Mouse (Mus musculus): ENCODE results near the gene Haspin.

DNA sequence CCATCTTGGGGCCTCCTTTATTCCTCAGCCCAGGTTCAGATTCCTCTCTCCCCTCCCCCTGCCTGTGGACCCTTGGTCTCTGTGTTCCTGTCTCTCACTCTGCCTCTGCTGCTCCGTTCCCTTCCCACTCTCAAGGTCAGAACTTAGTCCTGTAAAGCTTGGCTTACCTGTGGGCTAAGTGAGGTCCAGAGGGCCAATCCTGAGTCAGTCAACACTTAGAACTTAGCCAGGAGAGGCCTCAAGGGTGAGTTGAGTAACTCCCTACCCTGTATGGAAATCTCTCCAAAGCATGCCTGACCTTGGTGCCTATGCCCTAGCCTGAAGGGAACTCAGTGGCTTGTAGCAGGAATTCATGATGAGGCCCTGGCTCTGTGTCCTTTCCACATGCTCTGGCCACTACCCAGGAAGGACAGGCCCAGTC, 6.2 kb upstream of the Haspin start:
- TF ChIP-seq CHD2 (IDR thresholded peaks at IDR 0.05; ENCODE audit: low read length): no peak
- no peak for TF ChIP-seq SMC3 (IDR thresholded peaks at IDR 0.05; ENCODE audit: low read depth, low read length)
- no peak for TF ChIP-seq POLR2A (IDR thresholded peaks at IDR 0.05; ENCODE audit: low read depth, low read length)
- no peak for TF ChIP-seq CTCF (conservative IDR thresholded peaks at IDR 0.05 in 1 of 2, IDR thresholded peaks at IDR 0.05 in 1 of 2; ENCODE audit: low read depth in 2 of 2, low read length in 2 of 2)
- no peak for TF ChIP-seq PAX5 (IDR thresholded peaks at IDR 0.05; ENCODE audit: low read length)
- no peak for TF ChIP-seq SIN3A (IDR thresholded peaks at IDR 0.05; ENCODE audit: low read length)
- no peak for TF ChIP-seq MAFK (IDR thresholded peaks at IDR 0.05; ENCODE audit: insufficient replicate concordance, low read length)
- TF ChIP-seq MAZ (IDR thresholded peaks at IDR 0.05; ENCODE audit: low read depth, low read length): no peak
- TF ChIP-seq ZNF384 (IDR thresholded peaks at IDR 0.05; ENCODE audit: low read depth, low read length): no peak

All from CH12.LX (cell line).